Mouse (Mus musculus) ES-E14 (cell line): ENCODE results near the gene Pam. TPM values are rescaled to one million over a fixed set of nuclear protein-coding genes. Genes with fewer than 3 reads are reported as not detected.

Source experiments
- DNase-seq: peaks from one replicate; pipeline ENCODE4 v3.0.0-alpha.2; 2013; ENCODE audit warnings: low read depth, low spot score
- H3K27ac ChIP-seq: 2 replicates; pipeline ENCODE4 v1.5.1; 2012; ENCODE audit warnings: low read depth, mild to moderate bottlenecking, low read length, moderate library complexity, mixed read lengths; ENCODE audit not compliant: poor library complexity, insufficient read depth, severe bottlenecking
- H3K36me3 ChIP-seq: 2 replicates; pipeline ENCODE4 v1.6.1; 2012; ENCODE audit warnings: mild to moderate bottlenecking, low read length, moderate library complexity, mixed read lengths; ENCODE audit not compliant: control insufficient read depth, poor library complexity, insufficient read depth, severe bottlenecking
- H3K4me1 ChIP-seq, 2 experiments: fragments of 150-350 bp in 1 of 2; sonication (generic) in 1 of 2; 2 replicates each; pipeline ENCODE4 v1.6.1; 2012; ENCODE audit warnings: low read length in 2 of 2, mild to moderate bottlenecking in 1 of 2, mixed read lengths in 1 of 2; ENCODE audit not compliant: control insufficient read depth in 2 of 2, insufficient read depth in 2 of 2, poor library complexity in 1 of 2
- H3K4me3 ChIP-seq, 2 experiments: fragments of 150-350 bp in 1 of 2; sonication (generic) in 1 of 2; 2 replicates each; pipeline ENCODE4 v1.5.1; 2012; ENCODE audit warnings: low read length in 2 of 2, low read depth in 1 of 2, mild to moderate bottlenecking in 1 of 2, mixed read lengths in 1 of 2; ENCODE audit not compliant: insufficient read depth in 1 of 2, poor library complexity in 1 of 2, severe bottlenecking in 1 of 2
- H3K9ac ChIP-seq: 2 replicates; pipeline ENCODE4 v1.6.1; 2012; ENCODE audit warnings: low read depth, mild to moderate bottlenecking, low read length, mixed read lengths; ENCODE audit not compliant: poor library complexity, insufficient read depth, severe bottlenecking
- H3K9me3 ChIP-seq: fragments of 150-350 bp; sonication (generic); 2 replicates; pipeline ENCODE4 v1.6.1; 2012; ENCODE audit warnings: low read depth, mild to moderate bottlenecking, low read length; ENCODE audit not compliant: control insufficient read depth, insufficient read depth
- CHD2 ChIP-seq: IDR thresholded peaks from 2 replicates; pipeline ENCODE4 v1.6.1; 2014; ENCODE audit warnings: mild to moderate bottlenecking, low read depth, low read length, inconsistent platforms
- HCFC1 ChIP-seq: IDR thresholded peaks from 2 replicates; pipeline ENCODE4 v1.6.1; 2012; ENCODE audit warnings: low read length, inconsistent platforms, borderline replicate concordance; ENCODE audit not compliant: insufficient read depth
- MAFK ChIP-seq: IDR thresholded peaks from 2 replicates; pipeline ENCODE4 v1.6.1; 2014; ENCODE audit warnings: mild to moderate bottlenecking, low read depth, low read length, inconsistent platforms; ENCODE audit not compliant: insufficient read depth
- ZC3H11A ChIP-seq: IDR thresholded peaks from 2 replicates; pipeline ENCODE4 v1.6.1; 2012; ENCODE audit warnings: low read depth, mild to moderate bottlenecking, inconsistent platforms, low read length, borderline replicate concordance
- ZNF384 ChIP-seq: IDR thresholded peaks from 2 replicates; pipeline ENCODE4 v1.6.1; 2012; ENCODE audit warnings: low read depth, low read length, inconsistent platforms
- in situ Hi-C, 2 experiments: fragments of 600-800 bp; cut with MboI; formaldehyde crosslinking; loops; one replicate each; pipeline ENCODE4 v1.15.1; 2025; ENCODE audit warnings: low sequenced_read_pairs in 2 of 2, inconsistent platforms in 1 of 2; ENCODE audit not compliant: unreplicated experiment in 2 of 2
- total RNA-seq: library from RNA; depleted of rRNA; stranded (reverse); fragments of 300-350 nt; gene quantifications from 2 replicates; pipeline ENCODE4 v1.2.3, GENCODE M21; 2012

Pam gene
- total RNA-seq, 1 experiment, result 16.0 TPM

DNA sequence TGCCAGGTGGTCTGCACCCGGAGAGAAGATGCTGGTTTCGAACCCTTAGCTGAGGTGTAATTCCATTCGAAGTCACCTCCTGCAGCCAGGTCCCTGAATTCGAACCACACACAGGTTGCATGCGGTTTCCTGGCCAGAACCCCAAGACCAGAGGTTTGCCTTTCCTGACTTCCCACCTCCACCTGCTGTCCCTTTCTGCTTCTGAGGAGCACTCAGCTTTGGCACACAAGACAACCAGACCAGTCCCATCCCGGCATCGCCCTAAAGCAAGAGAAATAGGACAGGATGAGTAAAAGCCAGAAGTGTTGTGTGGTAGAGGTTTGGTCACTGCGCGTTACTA, 515 bp upstream of the Pam start:
- H3K36me3 ChIP-seq, result no peaks in the 10 kb centered on the region
- no peak for DNase-seq
- in situ Hi-C loops, result no loop called here
- no peak for TF ChIP-seq ZC3H11A
- TF ChIP-seq CHD2, result no peak
- no peak for TF ChIP-seq HCFC1
- no peak for TF ChIP-seq MAFK
- TF ChIP-seq ZNF384, result no peak
- no peaks in the 10 kb centered on the region for H3K4me1 ChIP-seq
- peak overlapping the region; percentile 67 for H3K9ac ChIP-seq
- H3K4me3 ChIP-seq, result peak overlapping the region; percentile 72 to 92
- no peak overlapping the region for H3K27ac ChIP-seq
- H3K9me3 ChIP-seq, result no peaks in the 10 kb centered on the region

DNA sequence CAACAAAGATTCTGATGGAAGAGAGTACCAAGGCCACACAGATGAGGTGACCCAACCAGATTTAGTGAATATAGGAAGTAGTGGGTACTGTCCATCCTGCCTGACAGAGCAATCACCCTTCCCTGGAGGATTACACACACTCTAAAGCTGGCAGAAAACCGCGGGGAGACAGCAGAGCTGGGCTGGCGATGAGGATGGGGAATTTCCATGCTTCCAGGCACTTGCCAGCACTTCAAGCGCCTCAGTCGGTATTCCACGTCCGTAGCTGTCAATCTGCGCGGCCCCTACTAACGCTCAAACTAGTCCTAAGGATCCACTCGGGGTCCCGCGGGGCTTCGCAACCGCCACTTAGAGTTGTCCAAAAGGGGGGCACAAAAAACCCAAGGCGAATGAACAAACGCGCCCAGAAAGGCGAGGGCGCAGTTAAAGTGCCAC, 618 bp downstream of the Pam start:
- peak overlapping the region; percentile 72 to 92 for H3K4me3 ChIP-seq
- no peaks in the 10 kb centered on the region for H3K9me3 ChIP-seq
- peak overlapping the region; percentile 67 for H3K9ac ChIP-seq
- TF ChIP-seq CHD2 (no peak), ZC3H11A (no peak), HCFC1 (no peak), MAFK (no peak), ZNF384 (no peak)
- H3K4me1 ChIP-seq, result no peaks in the 10 kb centered on the region
- in situ Hi-C loops, result no loop called here
- no peak overlapping the region for H3K27ac ChIP-seq
- no peaks in the 10 kb centered on the region for H3K36me3 ChIP-seq
- DNase-seq, result no peak

DNA sequence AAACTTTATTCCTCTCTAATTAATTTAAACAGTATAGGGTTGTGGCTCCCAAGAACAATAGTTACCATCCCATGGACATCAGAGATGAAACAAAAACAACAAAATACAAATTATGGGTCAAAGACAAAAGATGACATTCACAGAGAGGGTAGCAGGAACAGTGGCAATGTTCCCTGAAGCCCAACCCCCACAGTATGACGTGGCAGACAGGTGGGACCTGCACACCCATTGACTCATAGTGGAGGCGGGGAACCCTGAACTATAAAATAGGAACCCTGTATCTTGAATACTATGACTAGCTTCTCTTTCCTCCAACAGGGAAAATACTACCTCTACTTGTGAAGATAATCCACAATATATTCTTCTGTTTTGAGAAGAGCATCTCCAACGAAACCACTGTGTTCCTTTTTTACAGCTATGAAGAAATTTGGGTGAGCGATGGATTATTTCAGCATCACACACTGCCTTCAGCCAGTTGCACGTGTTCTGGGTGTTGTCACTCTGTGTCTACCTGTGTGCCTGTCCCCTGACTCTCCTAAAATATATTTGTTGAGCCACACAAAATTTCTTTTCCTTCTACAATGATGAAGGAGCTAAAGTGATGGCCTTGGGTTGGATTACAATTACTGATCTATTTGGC, 6.0 kb downstream of the Pam start:
- H3K27ac ChIP-seq, result no peak overlapping the region
- no peak for DNase-seq
- in situ Hi-C loops, result no loop called here
- no peaks in the 10 kb centered on the region for H3K9me3 ChIP-seq
- no peak overlapping the region for H3K9ac ChIP-seq
- TF ChIP-seq ZC3H11A (no peak), ZNF384 (no peak), HCFC1 (no peak), CHD2 (no peak), MAFK (no peak)
- peaks cover 5 to 7% of the 10 kb centered on the region in 2 experiments; a peak in 3 of 4 replicates for H3K4me1 ChIP-seq
- no peaks in the 10 kb centered on the region for H3K36me3 ChIP-seq
- H3K4me3 ChIP-seq, result no peak overlapping the region

DNA sequence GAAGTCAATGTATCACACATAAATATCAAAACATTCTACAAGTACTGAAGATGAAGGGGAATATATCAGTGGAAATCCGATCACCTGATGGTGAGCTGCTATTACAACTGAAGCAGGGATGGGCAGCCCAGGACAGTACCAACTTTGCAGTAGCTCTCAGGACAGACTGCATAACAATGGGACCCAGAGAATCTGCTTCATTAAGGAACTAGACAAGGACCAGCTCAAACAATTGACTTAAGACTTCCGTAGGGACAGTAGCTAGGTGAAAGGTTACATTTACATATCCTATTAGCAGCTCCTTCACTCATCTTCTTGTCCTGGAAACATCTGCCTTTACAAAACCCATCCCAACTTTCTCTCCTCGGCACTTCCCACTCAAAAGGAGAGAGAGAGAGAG, 9.0 kb downstream of the Pam start:
- no peak overlapping the region for H3K27ac ChIP-seq
- in situ Hi-C loops, result no loop called here
- no peak overlapping the region for H3K4me3 ChIP-seq

More for the DNA sequence above, 9.0 kb downstream of the Pam start:
- TF ChIP-seq ZC3H11A, result no peak
- TF ChIP-seq ZNF384, result no peak
- TF ChIP-seq HCFC1, result no peak
- H3K9me3 ChIP-seq, result no peaks in the 10 kb centered on the region
- peaks cover 5 to 9% of the 10 kb centered on the region in 2 experiments; a peak in 3 of 4 replicates for H3K4me1 ChIP-seq
- no peak overlapping the region for H3K9ac ChIP-seq
- DNase-seq, result no peak
- H3K36me3 ChIP-seq, result no peaks in the 10 kb centered on the region
